Mouse (Mus musculus) intestine, postnatal 0 days (tissue): Measurements from ENCODE around the gene Klhl4. TPM values are rescaled to one million over a fixed set of nuclear protein-coding genes. Genes with fewer than 3 reads are reported as not detected.

Source experiments
- ATAC-seq: fragments of 200-750 bp; cut with Nextera tagmentation; 2 replicates; pipeline ENCODE4 v1.8.0; 2017; ENCODE audit warnings: mild to moderate bottlenecking, moderate TSS enrichment, moderate library complexity
- H3K27ac ChIP-seq: fragments of 300-500 bp; sonication (generic); 2 replicates; pipeline ENCODE4 v1.5.1; 2014; ENCODE audit warnings: mild to moderate bottlenecking, low read depth, low read length, moderate library complexity
- H3K27me3 ChIP-seq: fragments of 300-500 bp; sonication (generic); replicated peaks from 2 replicates; pipeline ENCODE4 v1.6.1; 2014; ENCODE audit warnings: low read length, mixed read lengths; ENCODE audit not compliant: control insufficient read depth, insufficient read depth
- H3K36me3 ChIP-seq: fragments of 300-500 bp; sonication (generic); 2 replicates; pipeline ENCODE4 v1.6.1; 2014; ENCODE audit warnings: mild to moderate bottlenecking, moderate library complexity; ENCODE audit not compliant: control insufficient read depth, insufficient read depth
- H3K4me1 ChIP-seq: fragments of 300-500 bp; sonication (generic); replicated peaks from 2 replicates; pipeline ENCODE4 v1.6.1; 2014; ENCODE audit warnings: antibody characterized with exemption, low read length, mixed read lengths; ENCODE audit not compliant: control insufficient read depth, insufficient read depth
- H3K4me2 ChIP-seq: fragments of 300-500 bp; sonication (generic); replicated peaks from 2 replicates; pipeline ENCODE4 v1.6.1; 2014; ENCODE audit warnings: low read depth, mild to moderate bottlenecking, moderate library complexity
- H3K4me3 ChIP-seq: fragments of 300-500 bp; sonication (generic); 2 replicates; pipeline ENCODE4 v1.5.1; 2014; ENCODE audit warnings: low read depth, low read length
- H3K9ac ChIP-seq: fragments of 300-500 bp; sonication (generic); 2 replicates; pipeline ENCODE4 v1.6.1; 2014; ENCODE audit warnings: mild to moderate bottlenecking, low read depth, low read length
- H3K9me3 ChIP-seq: fragments of 300-500 bp; sonication (generic); 2 replicates; pipeline ENCODE4 v1.6.1; 2016; ENCODE audit warnings: mixed run types; ENCODE audit not compliant: control insufficient read depth
- CTCF ChIP-seq: sonication (generic); IDR thresholded peaks from 2 replicates; pipeline ENCODE4 v1.5.1; 2016; ENCODE audit warnings: low read depth, mild to moderate bottlenecking, control low read depth, antibody characterized with exemption, moderate library complexity
- WGBS: fragments of 180-500 bp; shearing (Covaris S2); extraction: QIAGEN DNeasy Blood & Tissue Kit; methylation state at CpG from one replicate; pipeline ENCODE4 v1.1.7; 2014; 5-methylcytosine and 5-hydroxymethylcytosine counted together
- polyA plus RNA-seq: library from polyadenylated mRNA; unstranded; fragments of >200 nt; fragmentation: Nextera tagmentation; extraction: Ambion mirVana; gene quantifications from 2 replicates; pipeline ENCODE4 v1.2.1, GENCODE M21; 2015

Gene Klhl4
- 5.0 and 5.7 TPM in 2 replicates for polyA plus RNA-seq

DNA sequence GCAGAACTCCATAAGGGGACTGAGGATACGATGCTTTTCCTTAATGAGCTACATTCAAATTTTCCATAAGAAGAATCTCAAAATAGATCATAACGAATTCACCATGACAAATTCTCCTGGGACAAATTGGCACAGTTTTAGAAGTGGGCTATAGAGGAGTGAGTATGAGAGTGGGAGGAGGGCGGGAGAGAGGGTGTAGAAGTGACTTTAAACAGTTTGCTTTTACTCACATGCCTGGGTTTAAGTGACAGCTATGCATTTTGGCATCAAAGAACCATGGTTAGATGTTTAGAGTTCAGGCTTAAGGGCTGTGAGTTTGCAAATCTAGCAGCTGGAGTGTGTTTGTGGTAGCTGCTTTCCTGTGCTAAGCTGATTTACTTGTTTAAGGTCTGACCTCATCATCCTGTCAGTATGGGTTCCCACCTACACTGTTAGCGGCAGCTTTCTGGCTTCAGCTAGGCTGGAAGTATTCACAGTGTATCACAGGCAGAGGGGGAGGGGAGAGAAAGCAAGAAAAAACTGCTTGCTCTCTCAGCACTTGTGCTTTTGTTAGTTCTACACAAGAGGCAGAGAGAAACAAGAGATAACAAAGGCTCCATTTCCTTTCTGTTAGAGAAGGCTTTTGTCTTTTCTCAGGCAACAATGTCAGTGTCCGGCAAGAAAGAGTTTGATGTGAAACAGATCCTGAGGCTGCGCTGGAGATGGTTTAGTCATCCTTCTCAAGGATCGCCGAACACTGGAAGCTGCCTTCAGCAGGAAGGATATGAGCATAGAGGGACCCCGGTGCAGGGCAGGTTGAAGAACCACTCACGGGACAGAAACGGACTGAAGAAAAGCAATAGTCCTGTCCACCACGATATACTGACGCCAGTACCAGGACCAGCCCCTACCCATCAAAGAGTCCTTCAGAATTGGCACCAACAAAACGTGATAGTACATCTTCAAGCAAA lies at the start of gene Klhl4:
Klhl4 (plus strand) TSS at position 552 of the 950 bp plus-strand sequence.
- no peaks in the 10 kb centered on the region for H3K9me3 ChIP-seq
- no peaks in the 10 kb centered on the region for H3K36me3 ChIP-seq
- H3K4me3 ChIP-seq: peak within 1 kb of the TSS; percentile 14
- peak within 1 kb of the TSS; percentile 22; the same call in 1 of the 2 replicates for H3K4me2 ChIP-seq
- H3K27me3 ChIP-seq: no peaks in the 10 kb centered on the region
- H3K4me1 ChIP-seq: no peaks in the 10 kb centered on the region
- H3K9ac ChIP-seq: no peak within 1 kb of the TSS
- no peak for ATAC-seq
- no peak for TF ChIP-seq CTCF
- H3K27ac ChIP-seq: no peak within 1 kb of the TSS
- WGBS: 35% methylated on average over 14 of the region's 14 CpGs

DNA sequence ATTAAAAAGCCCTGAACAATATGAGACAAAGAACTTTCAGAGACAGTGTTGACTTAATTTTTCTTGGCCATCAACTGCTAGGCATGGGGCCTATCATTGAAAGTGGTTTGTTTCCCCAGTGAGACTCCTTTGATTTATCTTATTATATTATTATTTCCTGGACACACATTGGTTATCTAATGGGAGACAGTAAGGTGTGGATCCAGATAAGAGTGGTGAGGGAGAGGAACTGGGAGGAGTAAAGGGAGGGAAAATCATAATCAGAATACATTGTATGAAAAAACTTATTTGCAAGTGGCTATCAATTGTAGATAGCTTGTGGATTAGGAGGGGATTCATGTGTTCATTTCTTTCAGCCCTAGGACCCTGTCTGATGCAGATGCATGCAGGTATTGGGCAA lies 10.0 kb downstream of the Klhl4 start:
- no peak for TF ChIP-seq CTCF
- Histone ChIP-seq H3K27me3 (no peaks in the 10 kb centered on the region), H3K4me2 (no peak overlapping the region), H3K27ac (no peak overlapping the region), H3K4me3 (no peak overlapping the region), H3K4me1 (no peaks in the 10 kb centered on the region), H3K9ac (no peak overlapping the region), H3K36me3 (no peaks in the 10 kb centered on the region), H3K9me3 (no peaks in the 10 kb centered on the region)
- ATAC-seq: no peak

DNA sequence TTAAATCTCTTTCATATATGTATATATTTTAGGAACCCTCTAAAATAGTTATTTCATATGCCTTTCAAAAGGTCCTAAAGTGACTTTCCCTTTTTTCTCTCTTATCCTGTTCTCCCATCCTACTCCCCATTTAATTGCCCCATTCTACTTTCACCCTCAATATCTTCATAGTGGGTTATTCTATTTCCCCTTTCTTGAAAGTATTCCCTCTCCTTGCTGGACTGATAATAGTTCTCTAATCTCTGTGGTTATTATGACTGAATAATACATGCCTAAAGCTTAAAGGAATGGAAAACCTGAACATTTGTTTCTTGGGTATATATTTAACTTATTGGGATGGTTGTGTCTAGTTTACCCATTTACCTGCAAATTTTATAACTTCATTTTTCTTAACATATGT lies 12.6 kb downstream of the Klhl4 start:
- TF ChIP-seq CTCF: no peak
- Histone ChIP-seq H3K9me3 (no peaks in the 10 kb centered on the region), H3K27ac (no peak overlapping the region), H3K36me3 (no peaks in the 10 kb centered on the region), H3K4me2 (no peak overlapping the region), H3K9ac (no peak overlapping the region), H3K27me3 (no peaks in the 10 kb centered on the region), H3K4me3 (no peak overlapping the region), H3K4me1 (no peaks in the 10 kb centered on the region)
- ATAC-seq: no peak

DNA sequence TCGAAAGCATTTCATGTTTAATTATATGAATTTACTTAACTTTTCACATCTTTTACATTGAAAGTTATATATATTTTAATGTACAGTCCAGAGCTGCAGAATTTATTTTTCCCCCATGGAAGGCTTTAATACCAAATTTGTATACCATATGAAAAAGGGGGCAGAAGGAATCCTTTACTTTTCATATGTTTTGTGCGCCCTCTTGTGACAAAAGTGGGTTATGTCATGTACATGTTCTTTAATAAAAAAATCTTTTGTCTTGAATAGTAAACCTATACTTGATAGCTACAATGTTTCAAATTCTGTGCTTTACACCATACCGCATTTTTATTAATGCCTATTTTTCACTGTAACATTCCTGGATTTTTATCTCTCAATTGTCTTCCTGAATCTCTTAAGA lies 84.0 kb downstream of the Klhl4 start:
- 37% methylated on average over 3 of the region's 3 CpGs for WGBS
- Histone ChIP-seq H3K27me3 (no peaks in the 10 kb centered on the region), H3K4me1 (no peaks in the 10 kb centered on the region), H3K36me3 (no peaks in the 10 kb centered on the region), H3K27ac (no peak overlapping the region), H3K9ac (no peak overlapping the region), H3K4me3 (no peak overlapping the region), H3K4me2 (no peak overlapping the region), H3K9me3 (no peaks in the 10 kb centered on the region)
- no peak for ATAC-seq
- peak; percentile 52 for TF ChIP-seq CTCF

DNA sequence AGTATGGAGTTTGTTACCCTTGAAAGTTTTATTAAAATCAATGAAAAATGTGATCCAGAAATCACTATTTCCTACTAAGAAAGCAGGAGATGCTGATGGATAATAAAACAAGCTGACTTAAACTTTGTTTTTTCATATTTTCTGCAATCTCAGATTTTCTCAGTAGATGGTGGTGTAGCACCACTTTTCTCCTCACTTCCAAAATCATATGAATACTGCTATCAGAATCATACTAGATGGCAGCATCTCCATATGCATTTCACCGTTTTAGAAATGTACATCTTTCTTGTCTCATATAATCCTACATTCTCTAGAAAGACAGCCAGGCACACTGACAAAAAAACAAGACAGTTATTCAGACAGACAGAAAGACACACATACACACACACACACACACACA lies 108.2 kb downstream of the Klhl4 start:
- no peak for ATAC-seq
- Histone ChIP-seq H3K4me1 (no peaks in the 10 kb centered on the region), H3K4me2 (no peak overlapping the region), H3K9me3 (no peaks in the 10 kb centered on the region), H3K36me3 (no peaks in the 10 kb centered on the region), H3K4me3 (no peak overlapping the region), H3K9ac (no peak overlapping the region), H3K27ac (no peak overlapping the region), H3K27me3 (no peaks in the 10 kb centered on the region)
- peak; percentile 52 for TF ChIP-seq CTCF
- WGBS: 44% methylated on average over 1 of the region's 1 CpGs
